Mouse (Mus musculus) stomach, postnatal 0 days (tissue): ENCODE data around the gene Ssx2ip.

Experiments
- CTCF ChIP-seq: IDR thresholded peaks from 2 replicates; pipeline ENCODE4 v1.5.1; 2016; ENCODE audit warnings: antibody characterized with exemption, low read depth, mild to moderate bottlenecking, moderate library complexity
- EP300 ChIP-seq: optimal IDR thresholded peaks from 2 replicates; pipeline ENCODE3; 2016; ENCODE audit warnings: antibody characterized with exemption

GRCm38 (mm10) chr3:146442484-146442883, 38.0 kb downstream of the Ssx2ip start:
- no peak for TF ChIP-seq CTCF
- TF ChIP-seq EP300, result no peak
